Mouse (Mus musculus) ES-Bruce4 (cell line): ENCODE measurements around the gene Ammecr1.
A peak's percentile ranks its signal among the peaks of the same experiment; 100 is the strongest.

Experiments used
- CTCF ChIP-seq: IDR thresholded peaks from one replicate; pipeline ENCODE4 v1.8.1; 2011; ENCODE audit warnings: low read depth, low read length
- EP300 ChIP-seq: IDR thresholded peaks from 2 replicates; pipeline ENCODE4 v1.6.1; 2011; ENCODE audit warnings: low read depth, low read length; ENCODE audit not compliant: insufficient read depth

- TF ChIP-seq CTCF (peak; percentile 51), EP300 (no peak)
These were observed 148.4 kb downstream of the Ammecr1 start for GRCm38 (mm10) chrX:142818057-142818682.
